Mouse (Mus musculus): ENCODE results near the gene Rasd2. TPM values are rescaled to one million over a fixed set of nuclear protein-coding genes. Genes with fewer than 3 reads are reported as not detected.
A peak's percentile ranks its signal among the peaks of the same experiment; 100 is the strongest.

Rasd2 gene
- 100 to 1,000 TPM; 100 to 106 TPM for total RNA-seq (2021)

DNA sequence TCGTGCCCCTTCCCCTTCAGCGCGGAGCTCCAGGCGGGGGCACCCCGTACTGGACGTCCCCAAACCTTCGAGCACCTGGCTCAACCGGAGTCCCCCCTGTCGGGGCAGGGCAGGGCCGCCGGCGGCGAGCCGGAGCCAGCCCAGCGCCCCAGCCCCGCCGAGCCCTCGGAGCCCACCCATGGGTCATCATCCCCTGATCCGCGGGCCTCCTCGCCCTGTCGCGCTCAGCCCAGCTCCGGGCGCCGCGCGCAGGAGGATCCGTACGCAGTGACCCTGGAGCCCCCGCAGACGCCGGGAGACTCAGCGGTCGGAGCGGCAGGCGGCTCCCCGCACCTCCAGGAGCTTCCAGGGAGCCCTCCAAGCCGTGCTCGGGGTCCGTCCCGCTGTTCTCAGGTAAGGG is at the start of gene Rasd2:
Gene Rasd2, plus strand, starts transcription at position 259 of the 400 bp plus-strand sequence.
- intact Hi-C loops (cut with DNase I): loop anchor here (2.0 kb wide), 1 partner anchor 79 kb away; no protein-coding TSS in a partner anchor
- no peak for DNase-seq (ENCODE audit: low spot score in 2 of 2)

DNA sequence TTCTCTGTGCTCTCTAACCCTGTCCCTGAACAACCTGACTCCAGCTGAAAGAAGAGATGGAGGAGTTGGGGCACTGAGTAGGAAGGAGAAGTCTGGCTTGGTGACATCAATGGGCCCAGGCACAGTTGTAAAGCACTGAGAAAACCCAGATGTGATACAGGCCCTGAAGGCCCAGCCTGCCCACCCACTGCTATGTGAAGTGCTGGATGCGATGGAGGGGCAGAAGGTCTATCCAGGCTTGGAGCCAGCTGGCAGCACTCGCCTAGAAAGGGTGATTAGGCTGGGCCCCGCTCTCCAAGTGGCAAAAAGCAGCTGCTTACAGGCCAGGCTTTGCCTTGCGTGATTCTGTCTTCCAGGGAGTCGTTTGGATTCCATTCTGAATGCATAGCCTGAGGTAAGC is 44.4 kb upstream of the Rasd2 start:
- intact Hi-C loops (cut with DNase I): no loop called here
- DNase-seq (ENCODE audit: low spot score in 2 of 2): no peak

DNA sequence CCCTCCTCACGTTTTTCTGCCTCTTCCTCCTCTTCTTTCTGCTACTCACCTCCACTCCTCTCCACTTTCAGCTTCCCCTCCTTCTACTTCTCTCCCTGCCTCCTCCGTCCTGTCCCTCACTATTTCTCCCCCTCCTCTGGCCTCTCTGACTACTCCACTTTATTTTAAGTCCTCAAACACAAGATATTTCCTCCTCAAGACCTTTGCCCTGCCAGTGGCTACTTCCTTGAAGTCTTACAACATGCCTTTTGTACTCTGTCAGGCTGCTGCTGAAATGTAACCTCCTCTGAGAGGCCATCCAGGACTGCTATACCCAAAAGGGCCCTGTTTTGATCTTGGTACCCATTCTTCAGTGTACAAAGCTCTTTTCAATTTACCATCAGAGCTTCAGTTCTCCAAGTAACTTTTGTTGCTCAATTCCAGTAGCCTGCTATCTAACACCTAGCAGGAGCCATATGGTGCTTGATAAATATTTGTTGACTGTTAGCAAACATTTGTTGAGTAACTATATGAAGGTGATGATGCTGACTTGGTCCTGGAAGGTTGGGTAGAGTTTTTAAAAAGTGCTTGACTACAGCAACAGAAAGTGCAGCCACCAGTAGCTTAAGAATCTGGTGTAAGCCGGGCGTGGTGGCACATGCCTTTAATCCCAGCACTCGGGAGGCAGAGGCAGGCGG is 41.6 kb upstream of the Rasd2 start:
- no peak for DNase-seq (ENCODE audit: low spot score in 2 of 2)
- intact Hi-C loops (cut with DNase I): no loop called here

- intact Hi-C loops (cut with DNase I): no loop called here
- no peak for DNase-seq (ENCODE audit: low spot score in 2 of 2)
These were observed 20.7 kb upstream of the Rasd2 start for GRCm38 (mm10) chr8:75193022-75193421.

GRCm38 (mm10) chr8:75194473-75195071 is 19.2 kb upstream of the Rasd2 start:
- no peak for DNase-seq (ENCODE audit: low spot score in 2 of 2)
- intact Hi-C loops (cut with DNase I): no loop called here

DNA sequence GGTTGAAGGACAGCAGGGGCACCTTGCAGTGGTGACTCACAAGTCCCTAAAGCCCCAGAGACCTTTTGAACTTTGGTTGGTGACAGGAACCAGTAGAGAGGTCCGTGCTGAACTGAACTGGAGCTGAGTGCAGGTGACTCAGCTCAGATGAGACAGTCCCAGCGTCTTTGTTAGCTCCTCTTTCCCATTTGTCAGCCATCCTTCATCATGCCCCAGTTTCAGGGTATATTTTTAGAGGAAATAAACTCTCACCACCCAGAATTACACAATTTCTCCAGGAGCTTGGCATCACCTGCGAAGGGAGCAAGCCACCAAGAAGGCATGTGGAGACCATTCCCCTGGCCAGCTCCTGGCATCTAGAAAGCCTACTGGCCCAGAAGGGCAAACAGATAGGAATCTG is 16.6 kb upstream of the Rasd2 start:
- DNase-seq (ENCODE audit: low spot score in 2 of 2): no peak
- intact Hi-C loops (cut with DNase I): no loop called here

DNA sequence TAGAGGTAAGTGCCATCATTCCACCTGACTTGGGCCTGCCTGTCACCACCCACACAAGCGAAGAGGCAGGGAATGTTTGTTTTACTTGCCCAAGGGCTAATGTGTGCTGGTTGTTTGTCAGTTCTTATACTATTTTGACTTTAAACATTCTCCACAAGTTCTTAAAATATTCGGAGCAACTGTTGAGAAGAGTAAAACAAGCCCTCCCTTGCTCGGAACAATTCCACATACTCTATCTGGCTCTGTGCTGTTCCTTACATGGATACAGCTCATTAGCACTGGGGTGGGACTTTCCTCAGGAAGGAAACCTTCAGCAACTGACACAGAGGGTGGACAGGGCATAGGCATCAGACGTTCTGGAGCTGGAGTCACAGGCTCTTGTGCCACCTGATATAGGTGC is 15.9 kb upstream of the Rasd2 start:
- intact Hi-C loops (cut with DNase I): no loop called here

DNA sequence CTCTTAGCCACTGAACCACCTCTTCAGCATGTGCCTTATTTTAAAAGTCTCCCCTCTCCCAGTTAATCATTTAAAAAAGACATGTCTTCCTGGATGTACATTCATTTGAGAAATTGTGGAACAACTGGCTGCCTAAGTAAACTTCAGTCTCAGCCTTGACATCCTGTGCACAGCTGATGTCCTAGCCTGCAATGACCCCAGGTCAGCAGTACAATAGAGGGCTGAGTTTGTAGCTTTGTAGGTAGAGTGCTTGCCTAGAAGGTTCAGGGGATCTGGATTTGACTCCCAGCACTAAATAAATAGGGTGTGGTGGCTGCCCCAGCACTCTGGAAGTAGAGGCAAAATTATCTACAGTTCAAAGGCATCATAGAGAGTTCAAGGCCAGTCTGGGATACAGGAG is 15.4 kb upstream of the Rasd2 start:
- intact Hi-C loops (cut with DNase I): no loop called here
- DNase-seq (ENCODE audit: low spot score in 2 of 2): no peak

More for the DNA sequence above, 15.9 kb upstream of the Rasd2 start:
- DNase-seq (ENCODE audit: low spot score in 2 of 2): no peak

GRCm38 (mm10) chr8:75198988-75199765 is 14.6 kb upstream of the Rasd2 start:
- no peak for DNase-seq (ENCODE audit: low spot score in 2 of 2)

DNA sequence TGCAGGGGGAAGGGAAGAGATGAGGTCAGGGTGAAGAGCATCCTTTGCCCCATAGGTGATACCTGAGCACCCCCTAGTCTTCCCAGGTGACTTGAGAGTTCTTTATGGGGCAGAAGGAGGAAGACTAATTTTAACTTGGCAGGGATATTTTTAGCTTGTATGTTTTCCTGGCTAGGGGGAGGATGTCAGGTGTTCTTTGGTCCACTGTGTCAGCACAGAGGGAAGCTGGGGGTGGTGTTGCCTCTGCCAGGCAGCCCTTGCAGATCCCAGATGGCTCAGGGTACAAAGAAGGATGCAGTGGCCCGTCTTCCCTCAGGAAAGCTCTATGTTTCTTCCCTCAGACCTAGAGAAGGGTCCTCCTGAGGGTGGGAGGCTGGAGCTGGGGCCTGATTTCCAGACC is 13.8 kb upstream of the Rasd2 start:
- intact Hi-C loops (cut with DNase I): no loop called here
- peak in 1 of 2 experiments; percentile 6 for DNase-seq (ENCODE audit: low spot score in 2 of 2)

More at GRCm38 (mm10) chr8:75198988-75199765, 14.6 kb upstream of the Rasd2 start:
- intact Hi-C loops (cut with DNase I): no loop called here

DNA sequence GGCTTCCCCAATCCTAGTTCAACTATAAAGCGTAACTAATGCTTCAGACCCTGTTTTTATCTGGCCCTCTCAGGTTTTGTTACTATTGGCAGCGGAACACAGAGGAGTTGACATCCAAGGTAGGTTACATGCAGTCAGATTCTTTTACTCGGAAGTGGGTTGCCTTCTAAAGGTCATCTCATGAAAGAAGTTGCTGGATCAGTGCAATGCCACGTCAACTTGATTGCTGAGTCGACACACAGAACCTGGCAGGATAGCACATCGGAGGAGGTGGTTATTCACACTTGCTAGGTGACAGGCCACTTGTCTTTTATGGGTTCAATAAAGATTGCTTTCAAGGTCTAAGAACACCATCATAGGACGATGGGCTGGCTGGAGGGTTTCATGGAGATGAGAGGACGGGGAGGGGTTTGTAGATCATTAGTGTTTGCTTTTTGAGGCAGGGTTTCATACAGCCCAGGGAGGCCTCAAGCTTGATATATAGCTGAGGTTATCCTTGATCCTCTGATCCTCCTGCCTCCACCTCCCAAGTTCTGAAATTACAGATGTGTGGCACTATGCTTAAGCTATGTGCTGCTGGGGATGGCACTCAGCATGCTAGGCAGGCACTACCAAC is 11.6 kb upstream of the Rasd2 start:
- intact Hi-C loops (cut with DNase I): no loop called here

GRCm38 (mm10) chr8:75202913-75203312 is 10.8 kb upstream of the Rasd2 start:
- no peak for DNase-seq (ENCODE audit: low spot score in 2 of 2)
- intact Hi-C loops (cut with DNase I): no loop called here

More for the DNA sequence above, 11.6 kb upstream of the Rasd2 start:
- DNase-seq (ENCODE audit: low spot score in 2 of 2): no peak

- no peak for DNase-seq (ENCODE audit: low spot score in 2 of 2)
- intact Hi-C loops (cut with DNase I): no loop called here
These were observed 10.3 kb upstream of the Rasd2 start for GRCm38 (mm10) chr8:75203420-75203819.

GRCm38 (mm10) chr8:75204190-75204868 is 9.4 kb upstream of the Rasd2 start:
- intact Hi-C loops (cut with DNase I): no loop called here
- peak in 1 of 2 experiments; percentile 2 for DNase-seq (ENCODE audit: low spot score in 2 of 2)

DNA sequence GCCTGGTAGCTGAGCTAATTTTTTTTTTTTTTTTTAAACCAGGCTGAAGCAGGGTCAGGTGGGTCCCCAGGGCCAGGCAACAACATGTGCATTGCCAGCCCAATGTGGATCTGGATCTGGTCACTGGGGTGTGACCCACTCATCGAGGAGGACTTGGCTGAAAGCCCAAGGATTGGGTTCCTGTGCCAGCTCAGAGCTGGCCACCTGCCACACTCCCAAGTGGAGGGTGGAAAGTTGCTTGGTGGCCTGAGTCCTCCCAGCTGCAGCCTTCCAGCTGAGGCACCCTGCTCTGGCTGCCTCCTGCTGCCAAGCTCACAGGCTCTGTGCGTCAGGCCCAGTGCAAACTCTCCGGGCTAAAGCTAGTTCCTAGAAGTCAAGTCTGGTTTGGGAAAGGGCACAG is 2.3 kb upstream of the Rasd2 start:
- DNase-seq (ENCODE audit: low spot score in 2 of 2): peak in 1 of 2 experiments; percentile 5
- intact Hi-C loops (cut with DNase I): no loop called here

DNA sequence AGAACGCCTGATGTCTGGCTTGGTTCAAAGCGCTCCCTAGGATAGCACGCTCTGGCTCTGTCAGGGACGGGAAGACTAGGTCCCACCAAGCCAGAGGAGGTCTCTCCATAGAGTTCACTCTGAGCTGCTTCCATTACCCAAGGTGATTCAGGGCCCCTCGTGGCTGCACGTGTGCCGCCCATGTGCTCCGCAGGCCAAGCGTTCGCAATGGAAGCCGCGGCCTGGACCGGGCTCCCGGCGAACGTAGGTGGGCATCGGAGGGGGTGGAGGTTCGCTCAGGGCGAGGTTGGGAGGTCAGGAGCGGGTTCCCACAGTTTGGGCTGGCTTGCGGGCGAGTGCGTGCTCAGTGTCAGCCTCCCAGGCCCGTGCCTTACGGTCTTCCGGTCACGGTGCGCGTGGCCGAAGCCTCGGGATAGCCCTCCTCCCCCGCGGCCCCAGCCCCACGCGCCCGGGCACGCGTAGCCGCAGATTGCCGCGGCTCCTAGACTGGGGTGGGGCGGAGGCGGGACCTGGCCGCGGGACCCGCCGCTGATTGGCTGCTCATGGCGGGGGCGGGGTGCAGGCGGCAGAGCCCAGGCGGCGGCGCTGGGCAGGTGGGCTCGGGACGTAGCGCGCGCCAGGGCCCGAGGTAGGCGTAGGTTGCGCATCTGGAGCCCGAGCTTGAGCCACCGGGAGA is 975 bp upstream of the Rasd2 start:
- intact Hi-C loops (cut with DNase I): loop anchor here (2.0 kb wide), 1 partner anchor 78 kb away; no protein-coding TSS in a partner anchor
- DNase-seq (ENCODE audit: low spot score in 2 of 2): peak; percentile 87 to 91

DNA sequence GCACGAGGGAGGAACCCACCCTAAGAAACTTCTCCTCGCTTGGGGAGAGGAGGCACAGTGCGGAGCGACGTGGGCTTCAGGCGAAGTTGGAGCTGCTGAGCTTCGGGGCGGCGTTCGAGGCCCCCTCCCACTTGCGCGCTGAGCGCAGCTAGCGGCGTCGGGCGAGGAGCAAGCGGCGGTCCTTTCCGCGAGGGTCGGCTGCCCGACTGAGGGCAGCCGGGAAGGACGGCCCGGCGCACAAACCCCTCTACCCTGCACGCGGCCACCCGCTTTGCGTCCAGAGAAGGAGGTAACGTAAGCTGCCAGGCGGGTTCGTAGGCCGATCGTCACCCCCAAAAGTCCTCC is 465 bp upstream of the Rasd2 start:
- no peak for DNase-seq (ENCODE audit: low spot score in 2 of 2)
- intact Hi-C loops (cut with DNase I): loop anchor here (2.0 kb wide), 1 partner anchor 78 kb away; no protein-coding TSS in a partner anchor

GRCm38 (mm10) chr8:75215046-75215445 is 1.3 kb downstream of the Rasd2 start:
- peak in 1 of 2 experiments; percentile 27 for DNase-seq (ENCODE audit: low spot score in 2 of 2)
- intact Hi-C loops (cut with DNase I): no loop called here

DNA sequence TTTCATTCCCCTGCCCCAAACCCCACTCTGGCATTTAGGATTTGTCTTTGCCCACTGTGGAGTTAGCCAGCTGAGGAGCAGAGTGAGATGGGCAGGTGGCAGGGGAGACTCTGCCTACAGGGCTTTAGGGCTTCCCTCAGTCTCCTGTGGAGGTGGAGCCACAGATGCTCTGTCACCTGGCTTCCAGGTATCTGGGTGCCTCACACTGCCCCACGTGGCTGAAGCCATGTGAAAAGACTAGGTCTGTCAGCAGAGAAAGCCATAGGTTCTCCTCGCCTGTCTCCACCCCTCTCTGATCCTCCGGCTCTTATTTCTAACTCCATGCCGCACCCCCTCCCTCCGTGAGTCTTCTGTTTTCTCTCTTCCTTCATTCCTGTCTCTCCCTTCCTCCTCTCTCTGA is 2.2 kb downstream of the Rasd2 start:
- DNase-seq (ENCODE audit: low spot score in 2 of 2): peak in 1 of 2 experiments; percentile 19
- intact Hi-C loops (cut with DNase I): no loop called here
